Mouse (Mus musculus) B cell, adult 2 months (primary cell): Measurements from ENCODE around the gene Brinp2.

Experiments used
- DNase-seq, 2 experiments: peaks; one replicate each; pipeline ENCODE4 v3.0.0; 2022

Brinp2 gene

DNA sequence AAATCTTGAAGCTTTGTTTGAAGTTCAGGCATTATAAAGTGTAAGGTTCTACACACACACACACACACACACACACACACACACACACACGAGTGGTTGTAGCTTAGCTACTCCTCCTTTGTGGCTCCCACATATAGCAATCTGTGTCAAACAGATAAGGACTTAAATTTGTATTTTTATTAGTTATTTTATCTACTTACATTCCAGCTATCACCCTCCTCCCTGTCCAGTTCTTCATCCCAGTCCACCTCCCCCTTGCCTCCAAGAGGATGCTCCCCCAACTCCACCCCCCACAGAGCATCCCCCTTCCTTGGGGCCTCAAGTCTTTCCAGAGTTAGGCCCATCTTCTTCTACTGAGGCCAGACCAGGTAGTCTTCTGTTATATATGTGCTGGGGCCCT, 137.4 kb downstream of the Brinp2 start:
- DNase-seq, result no peak

DNA sequence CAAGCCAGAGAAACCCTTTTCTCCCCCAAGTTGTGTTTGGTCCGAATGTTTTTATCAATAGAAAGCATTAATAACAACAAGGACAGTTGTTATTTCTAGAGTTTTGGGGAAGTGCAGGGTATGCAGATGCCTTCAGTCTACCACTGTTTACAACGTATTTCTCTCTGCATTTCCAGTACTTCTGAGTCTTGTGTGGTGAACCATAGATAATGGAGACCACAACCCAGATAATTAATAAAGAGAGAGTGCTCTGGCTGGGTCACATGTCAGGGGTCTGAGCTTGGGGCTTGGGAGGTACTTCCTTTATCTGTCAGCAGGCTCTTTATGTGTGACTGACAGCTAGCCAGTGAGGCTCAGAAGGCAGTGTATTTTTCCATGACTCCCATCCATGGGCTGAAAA, 137.8 kb downstream of the Brinp2 start:
- no peak for DNase-seq

DNA sequence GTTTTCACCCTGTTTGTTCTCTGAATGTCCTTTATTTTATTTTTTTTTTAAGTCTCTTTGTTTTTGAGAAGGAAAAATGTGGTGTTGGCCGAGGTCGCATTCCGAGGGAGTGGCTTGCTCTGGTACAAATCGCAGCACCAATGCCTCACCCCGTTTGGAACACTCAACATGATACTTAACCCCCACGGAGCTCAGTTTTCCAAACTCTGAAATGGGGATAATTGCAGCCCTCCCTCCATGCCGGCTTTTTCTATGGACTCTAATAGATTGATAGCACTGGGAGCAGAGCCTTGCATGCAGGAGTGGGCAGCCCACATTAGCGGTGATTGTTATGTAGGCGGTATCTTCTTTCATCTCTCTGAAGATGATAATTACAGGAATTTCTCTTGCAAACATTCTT, 140.5 kb downstream of the Brinp2 start:
- no peak for DNase-seq

DNA sequence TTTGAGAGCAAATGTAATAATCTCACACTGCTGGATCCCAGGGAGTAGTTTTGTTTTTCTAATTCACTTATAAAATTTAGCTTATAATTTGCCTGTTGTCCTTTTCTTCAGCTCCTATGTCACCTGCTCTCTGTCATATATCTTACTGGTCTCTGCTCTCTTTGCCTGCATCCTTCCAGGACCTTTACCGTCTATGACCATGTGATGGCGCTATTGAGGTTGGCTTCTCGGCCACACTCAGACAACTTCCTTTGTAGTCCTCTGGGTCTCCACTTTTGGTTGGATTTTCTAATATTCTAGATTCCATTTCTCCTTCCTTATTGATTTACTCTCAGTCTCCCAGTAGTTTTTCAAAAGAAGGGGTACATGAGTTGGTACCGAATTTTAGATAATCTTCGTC, 141.4 kb downstream of the Brinp2 start:
- DNase-seq, result no peak

DNA sequence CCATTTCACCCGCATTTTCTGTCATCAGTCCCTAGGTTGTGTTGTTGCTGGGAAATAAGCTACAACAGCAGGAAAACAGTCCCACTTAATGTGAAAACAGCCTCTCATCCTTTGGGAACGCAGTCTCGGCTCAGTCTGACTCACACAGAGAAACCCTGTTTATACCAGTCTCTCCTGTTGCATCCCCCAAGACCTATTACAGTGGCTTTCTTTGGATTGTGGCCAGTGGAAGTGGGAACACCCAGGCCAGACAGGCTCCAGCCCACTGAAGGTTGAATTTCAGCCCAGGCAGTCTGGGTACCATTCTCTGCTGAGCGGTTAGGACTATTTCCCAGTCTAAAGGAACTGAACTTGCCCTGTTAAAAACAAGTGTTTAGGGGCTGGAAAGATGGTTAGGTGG, 142.4 kb downstream of the Brinp2 start:
- no peak for DNase-seq

DNA sequence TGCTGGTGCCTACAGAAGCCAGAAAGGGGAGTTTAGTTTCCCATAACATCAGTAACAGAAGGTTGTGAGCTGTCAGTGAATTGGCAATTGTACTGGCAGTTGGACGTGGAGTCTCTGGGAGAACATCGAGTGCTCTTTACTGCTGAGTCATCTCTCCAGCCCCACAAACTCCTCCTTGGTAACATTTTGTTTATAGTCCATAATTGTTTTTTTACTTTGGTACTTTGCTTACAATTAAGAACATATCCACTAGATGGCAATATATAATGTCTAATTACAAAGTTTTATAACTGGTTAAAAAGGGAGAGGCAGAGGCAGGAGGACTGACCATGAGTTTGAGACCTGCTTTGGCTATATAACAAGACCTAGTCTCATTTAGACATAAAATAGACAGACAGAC, 148.5 kb downstream of the Brinp2 start:
- no peak for DNase-seq

DNA sequence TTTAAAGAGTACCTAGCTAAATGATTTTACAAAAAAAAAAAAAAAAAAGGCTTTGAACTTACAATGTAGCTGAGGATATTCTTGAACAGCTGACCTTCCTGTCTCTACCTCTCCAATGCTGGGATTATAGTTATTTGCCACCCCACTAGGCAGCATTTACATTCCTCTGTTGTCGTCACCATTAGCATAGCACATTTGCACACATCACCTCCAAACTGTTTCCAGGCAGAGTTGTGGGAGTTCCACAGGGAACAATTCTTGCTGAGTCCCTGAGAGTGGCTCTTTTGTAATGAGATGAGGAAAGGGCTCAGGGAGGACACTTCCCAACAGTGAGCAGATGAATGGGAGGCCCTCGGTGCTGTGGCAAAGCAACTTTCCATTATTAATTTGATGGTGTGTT, 153.2 kb downstream of the Brinp2 start:
- no peak for DNase-seq
